Mouse (Mus musculus): ENCODE measurements around the gene Misp.

Gene Misp

DNA sequence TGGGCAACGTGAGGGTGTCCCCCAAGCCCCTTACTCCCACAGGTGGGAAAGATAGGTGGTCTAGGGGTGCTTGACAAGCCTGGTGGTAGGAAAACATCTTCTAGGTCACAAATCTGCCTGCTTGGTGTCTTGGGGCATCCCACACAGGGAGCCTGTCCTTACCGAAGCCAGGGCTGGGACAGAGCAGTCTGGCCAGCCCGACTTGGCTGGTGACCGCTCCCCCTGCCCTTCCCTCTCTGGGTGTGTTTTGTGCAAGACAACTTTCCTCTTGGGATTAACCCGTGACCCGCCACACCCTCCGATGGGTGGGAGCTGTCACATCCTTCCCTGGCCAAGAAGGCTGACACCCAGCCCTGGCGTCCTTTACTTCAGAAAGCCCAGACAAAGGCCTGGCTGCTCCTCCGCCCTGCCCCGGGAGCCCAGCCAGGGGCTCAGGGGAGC lies 26.3 kb upstream of the Misp start:
- no peak for DNase-seq (ENCODE audit: low read depth, low spot score)

GRCm38 (mm10) chr10:79795905-79796304 lies 24.9 kb upstream of the Misp start:
- DNase-seq (ENCODE audit: low read depth, low spot score): no peak

DNA sequence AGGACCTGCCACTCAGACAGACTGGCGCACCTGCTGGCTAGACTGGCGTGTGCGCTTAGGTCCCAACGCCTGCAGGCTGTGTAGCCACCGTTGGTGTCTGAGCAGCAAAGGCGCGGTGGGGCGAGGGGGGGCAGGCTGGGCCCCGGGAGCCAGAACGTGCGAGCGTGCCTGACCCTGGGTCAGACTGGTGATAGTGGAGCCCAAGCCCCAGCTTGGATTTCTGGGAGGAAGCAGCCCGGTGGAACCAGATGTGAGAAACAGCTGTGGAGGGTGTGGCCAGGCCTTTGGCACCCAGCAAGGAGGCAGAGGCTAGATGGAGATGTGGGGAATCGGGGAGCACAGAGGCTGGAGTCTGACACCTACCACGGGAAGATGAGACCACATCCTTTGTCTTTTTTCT lies 23.5 kb upstream of the Misp start:
- DNase-seq (ENCODE audit: low read depth, low spot score): no peak

DNA sequence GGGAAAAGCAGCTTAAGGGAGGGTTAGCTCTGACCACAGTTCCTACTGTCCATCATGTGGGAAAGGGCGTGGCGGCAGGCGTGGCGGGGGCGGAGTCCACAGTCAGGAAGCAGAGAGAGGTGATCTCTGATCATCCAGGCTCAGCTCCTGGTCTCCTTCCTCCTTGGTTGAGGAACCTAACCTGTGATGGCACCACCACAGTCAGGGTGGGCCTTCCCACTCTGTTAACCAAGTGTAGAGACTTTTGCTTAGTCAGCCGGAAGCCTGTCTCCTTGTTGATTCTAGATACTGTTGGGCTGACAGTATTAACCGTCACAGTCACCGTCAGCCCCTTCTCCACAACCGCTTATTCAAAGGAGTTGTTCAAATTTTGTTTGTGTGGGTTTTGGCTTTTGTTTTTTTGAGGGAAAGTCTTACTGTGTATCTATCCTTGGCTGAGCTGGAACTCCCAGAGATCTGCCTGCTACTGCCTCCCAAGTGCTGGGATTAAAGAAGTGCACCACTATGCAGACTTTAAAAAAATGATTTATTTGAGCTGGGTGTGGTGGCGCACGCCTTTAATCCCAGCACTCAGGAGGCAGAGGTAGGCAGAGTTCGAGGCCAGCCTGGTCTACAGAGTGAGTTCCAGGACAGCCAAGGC lies 22.4 kb upstream of the Misp start:
- DNase-seq (ENCODE audit: low read depth, low spot score): no peak

DNA sequence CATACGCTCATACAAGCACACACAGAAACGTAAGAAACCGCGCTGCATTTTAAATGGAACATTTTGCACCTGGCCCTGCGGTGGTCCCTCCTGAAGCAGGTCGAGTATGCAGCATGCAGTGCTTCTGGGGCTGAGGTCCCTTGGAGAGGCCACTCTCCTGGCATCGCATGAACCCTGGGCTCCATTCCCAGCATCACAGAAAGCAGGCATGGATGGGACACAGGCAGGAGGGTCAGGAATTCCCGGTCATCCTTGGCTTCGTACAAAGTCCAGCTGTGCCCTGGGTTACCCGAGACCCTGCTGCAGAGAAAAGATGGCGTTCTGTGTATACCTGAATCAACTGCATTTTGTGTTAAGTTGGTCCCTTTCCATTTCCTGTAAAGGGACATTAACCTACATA lies 20.3 kb upstream of the Misp start:
- no peak for DNase-seq (ENCODE audit: low read depth, low spot score)

DNA sequence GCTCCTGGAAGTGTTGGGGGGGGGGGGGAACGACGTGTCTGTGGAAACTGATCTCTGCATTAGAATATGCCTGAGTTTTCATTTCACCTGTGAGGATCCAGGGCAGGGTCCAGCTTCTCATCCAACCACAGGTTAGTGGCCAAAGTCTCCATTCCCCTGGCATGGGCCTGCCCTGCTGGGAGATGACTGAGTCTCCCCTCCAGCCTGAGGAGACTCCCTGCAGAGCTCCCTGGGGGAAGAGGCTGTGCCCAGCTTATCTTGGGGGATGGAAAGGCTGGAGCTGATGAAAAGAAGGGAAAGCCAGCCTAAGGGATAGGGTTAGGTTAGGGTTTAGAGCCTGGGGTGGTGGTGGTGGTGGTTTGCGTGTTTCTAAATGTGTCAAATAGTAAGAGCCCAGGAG lies 19.0 kb upstream of the Misp start:
- DNase-seq (ENCODE audit: low read depth, low spot score): no peak

DNA sequence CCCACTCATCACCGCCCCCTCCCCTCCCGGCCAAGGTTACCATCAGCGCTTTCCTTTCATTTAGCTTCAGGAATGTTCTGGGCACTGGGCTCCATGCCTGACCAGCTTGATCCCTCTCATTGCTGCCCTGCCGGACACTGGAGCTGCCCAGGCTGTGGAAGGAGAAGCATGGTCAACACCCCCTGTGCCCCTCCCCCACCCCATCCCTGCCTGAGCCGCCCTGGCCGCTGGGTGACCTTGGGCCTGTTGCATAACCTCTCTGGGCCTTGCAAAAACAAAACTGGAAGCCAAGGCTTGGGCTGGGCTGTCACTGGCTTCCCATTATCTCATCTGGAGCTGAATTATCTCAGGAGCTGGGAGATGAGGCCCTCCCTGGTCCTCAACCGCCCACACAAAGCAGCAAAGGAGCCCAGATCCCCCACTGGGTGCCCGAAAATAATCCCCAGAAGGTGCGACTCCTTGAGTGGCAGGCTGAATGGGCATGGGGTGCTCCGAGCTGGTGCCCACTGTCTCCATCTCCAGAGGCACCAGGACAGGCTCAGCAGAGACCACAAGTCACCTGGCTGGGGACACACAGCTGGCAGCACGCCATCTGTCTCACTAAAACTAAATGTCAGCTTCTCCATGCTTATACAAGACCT lies 18.3 kb upstream of the Misp start:
- DNase-seq (ENCODE audit: low read depth, low spot score): peak; percentile 70

DNA sequence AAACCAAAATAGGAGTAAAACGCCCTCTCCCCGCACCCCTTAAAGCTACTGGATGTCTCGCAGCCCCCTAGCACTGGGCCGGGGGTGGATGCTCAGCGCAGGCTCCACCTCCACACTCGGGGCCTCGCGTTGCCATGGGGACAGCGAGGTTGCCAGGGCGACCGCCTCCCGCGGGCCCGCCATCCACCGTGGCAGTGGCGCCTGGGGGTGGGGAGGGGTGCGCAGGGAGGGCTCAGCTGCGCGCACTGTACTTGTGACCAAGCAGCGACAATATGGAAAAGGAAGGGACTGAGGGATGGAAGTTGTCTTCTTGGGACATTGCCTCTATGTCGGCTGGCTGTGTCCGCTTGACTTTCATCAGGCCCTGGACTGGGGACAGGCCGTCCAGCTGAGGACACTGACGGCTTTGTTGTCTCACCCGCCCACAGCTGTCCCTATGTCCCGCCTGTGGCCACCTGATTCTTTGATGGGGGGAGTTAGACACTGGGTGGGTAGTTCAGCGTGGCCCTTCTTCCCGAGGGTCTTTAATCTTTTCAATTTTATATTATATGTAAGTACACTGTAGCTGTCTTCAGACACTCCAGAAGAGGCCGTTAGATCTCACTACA lies 17.0 kb upstream of the Misp start:
- DNase-seq (ENCODE audit: low read depth, low spot score): peak; percentile 73

DNA sequence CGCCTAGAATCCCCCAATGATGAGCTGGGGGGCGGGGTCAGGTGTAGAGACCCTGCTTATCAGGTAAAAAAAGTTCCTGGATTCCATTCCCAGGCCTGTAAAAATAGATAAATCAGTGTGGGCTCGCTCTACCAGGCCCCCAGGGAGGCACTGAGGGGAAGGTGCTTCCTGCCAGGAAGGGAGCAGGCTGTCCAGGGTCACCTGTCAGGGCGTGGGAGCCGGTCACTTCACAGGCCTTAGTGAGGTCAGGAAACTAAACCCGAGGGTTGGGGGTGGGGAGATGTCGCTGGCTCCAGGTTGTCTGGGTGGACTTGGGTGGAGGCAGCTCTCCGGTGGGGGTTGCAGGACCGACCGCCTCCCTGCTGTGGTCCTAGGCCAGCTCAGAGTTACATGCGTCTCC lies 15.2 kb upstream of the Misp start:
- no peak for DNase-seq (ENCODE audit: low read depth, low spot score)

DNA sequence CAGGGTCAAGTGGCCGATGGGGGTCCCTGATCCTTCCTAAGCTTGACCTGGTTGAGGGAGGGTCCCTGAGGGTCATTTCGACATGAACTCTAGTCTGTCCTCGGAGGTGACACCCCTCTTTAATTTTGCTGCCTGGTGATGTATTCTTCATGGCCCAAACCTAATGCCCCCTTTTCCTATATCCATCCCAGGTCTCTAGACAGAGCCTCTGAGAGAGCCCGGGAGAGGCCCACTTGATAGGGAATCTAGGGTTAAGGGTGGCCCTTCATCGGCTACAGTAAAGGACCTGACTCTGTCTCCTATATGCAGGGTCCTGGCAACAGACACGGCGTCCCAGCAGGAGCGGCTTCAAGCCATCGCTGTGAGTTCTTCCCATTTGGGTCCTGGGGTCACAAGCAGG lies 14.5 kb upstream of the Misp start:
- DNase-seq (ENCODE audit: low read depth, low spot score): no peak

GRCm38 (mm10) chr10:79806972-79807371 lies 13.8 kb upstream of the Misp start:
- DNase-seq (ENCODE audit: low read depth, low spot score): peak; percentile 69

DNA sequence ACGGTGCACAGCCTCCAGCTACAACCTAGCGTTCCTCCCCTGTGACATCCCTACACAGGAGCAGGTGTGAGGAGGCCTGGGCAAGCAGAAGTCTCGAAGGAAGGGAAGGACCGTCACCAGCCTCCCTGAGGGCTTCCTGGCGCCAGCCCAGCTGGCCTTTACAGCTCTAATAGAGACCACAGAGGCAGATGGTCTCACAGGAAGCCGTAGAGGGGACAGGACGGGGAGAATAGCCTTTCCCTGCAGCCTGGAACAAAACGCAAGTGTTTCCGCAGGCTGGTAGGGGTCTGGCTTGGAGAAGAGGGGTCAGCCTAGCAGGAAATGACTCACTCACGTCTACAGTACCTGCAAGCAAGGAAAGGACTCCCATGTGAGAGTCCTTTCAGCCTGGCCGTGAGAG lies 13.0 kb upstream of the Misp start:
- DNase-seq (ENCODE audit: low read depth, low spot score): no peak

DNA sequence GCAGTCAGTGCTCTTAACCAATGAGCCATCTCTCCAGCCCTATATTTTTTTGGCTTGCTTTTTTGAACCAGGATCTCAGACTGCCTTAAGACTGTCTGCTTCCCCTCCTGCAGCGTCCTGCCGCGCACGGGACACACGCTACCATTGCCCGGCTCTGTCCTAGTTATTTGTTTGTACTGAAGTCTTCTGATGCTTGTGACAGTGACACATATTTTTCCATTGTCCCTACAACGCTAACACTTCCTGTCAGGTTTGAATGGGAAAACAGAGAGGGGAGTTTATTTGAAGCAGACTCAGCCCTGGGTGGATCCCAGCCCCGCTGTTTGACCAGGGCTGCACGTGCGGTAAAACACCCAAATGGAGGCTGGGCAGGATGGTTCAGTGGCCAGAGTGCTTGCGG lies 12.1 kb upstream of the Misp start:
- no peak for DNase-seq (ENCODE audit: low read depth, low spot score)

DNA sequence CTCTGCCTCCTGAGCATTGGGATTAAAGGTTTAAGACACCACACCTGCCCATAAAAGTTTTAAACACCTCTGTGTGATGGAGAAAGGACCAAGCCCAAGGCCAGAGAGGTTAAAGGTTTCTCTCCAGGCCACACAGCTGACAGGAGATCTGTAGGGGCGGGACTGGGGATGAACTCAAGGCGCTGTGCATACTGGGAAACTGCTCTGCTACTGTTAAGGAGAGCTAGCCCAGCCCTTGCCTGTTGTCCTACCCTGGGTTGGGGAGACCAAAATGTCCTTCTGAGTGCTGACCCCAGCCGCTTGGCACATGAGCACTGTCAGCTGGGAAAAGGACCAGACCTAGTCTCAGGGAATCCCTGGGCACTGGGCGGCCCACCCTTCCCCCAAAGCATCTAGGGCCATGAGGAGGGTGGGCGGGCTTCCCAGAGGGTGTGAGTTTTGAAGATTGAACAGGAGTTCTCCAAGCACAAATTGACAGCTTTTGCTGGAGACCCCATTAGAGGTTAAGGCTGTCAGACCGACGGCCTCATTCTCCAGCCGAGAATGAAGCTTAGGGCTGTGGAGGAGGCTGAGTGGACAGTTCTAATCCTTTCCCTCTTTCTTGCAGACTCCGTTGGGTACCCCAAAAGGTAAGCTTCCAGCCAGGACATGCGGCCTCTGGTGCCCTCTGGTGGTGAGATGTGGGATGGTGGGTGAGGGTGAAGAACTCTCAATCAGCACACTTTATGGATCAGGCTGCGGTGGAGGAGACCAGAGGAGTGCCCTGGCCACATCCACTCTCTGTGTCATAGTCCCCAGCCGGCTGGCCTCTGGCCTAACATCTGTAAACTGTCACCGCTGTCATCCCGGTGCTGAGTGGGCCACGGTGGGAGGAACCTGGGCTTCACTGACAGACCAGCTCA lies 8.8 kb upstream of the Misp start:
- DNase-seq (ENCODE audit: low read depth, low spot score): peak; percentile 76

DNA sequence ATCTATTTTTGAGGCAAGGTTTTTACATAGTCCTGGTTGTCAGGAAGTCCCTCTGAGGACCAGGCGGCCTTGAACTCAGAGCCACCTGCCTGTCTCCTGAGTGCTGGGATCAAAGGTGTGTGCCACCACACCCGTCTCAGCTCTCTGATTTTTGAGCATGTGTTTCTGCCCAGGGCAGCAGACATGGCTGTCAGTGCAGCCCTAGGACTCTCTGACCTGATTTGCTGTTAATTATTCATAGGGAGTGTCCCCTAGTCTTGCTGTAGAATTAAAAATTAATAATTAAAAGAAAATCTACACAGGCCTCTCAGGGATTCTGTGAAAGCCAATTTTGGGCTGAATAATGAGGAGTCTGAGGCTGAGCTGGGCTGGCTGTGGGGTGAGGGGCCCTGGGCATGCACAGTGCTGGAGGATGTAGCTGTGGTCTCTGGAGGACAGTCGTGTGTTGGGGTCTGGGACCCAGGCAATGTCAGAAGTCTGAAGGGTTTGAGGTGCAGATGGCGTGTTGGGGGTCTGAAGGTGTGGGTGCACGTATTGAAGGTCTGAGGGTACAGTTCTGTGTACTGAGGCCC lies 6.4 kb upstream of the Misp start:
- no peak for DNase-seq (ENCODE audit: low read depth, low spot score)

GRCm38 (mm10) chr10:79815671-79816494 lies 4.9 kb upstream of the Misp start:
- DNase-seq (ENCODE audit: low read depth, low spot score): no peak

GRCm38 (mm10) chr10:79817111-79817510 lies 3.7 kb upstream of the Misp start:
- no peak for DNase-seq (ENCODE audit: low read depth, low spot score)

DNA sequence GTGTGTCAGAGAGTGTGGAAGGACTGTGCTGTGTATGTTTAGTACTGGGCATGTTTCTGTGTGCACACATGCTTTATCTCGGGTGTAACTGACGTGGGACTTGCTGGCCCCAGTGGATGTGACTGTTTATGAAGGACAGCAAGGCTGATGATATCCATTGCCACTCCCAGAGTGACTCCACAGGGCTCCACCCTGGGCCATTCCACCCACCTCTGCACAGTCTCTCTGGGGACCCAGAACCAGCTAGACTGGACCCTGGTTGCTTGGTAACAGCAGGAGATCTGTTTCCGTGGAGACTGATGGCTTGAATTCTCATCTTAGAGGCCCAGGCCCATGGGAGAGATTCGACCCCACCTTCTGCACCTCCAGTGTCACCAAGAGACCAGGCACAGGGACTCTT lies 2.6 kb upstream of the Misp start:
- DNase-seq (ENCODE audit: low read depth, low spot score): no peak

- DNase-seq (ENCODE audit: low read depth, low spot score): no peak
Measured at GRCm38 (mm10) chr10:79819606-79820005, 1.2 kb upstream of the Misp start.

DNA sequence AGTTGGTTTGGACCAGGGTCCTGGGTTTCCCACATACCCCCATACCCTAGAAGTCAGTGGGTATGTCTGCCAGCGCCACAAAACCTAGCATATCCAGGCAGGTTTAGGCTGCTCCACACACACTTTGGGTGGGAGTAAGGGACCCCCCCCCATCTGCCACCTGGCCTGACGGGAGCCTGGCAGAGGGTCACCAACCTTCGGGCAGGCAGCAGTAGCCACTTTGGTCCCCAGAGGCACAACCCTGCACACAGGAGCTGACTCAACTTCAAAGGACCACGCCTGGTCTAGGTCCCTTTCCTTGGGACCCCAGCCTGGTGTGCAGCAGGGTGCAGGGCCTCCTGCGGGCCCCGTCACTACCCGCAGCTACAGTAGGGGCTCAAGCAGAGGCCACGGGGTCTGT lies 512 bp upstream of the Misp start:
- DNase-seq (ENCODE audit: low read depth, low spot score): no peak

DNA sequence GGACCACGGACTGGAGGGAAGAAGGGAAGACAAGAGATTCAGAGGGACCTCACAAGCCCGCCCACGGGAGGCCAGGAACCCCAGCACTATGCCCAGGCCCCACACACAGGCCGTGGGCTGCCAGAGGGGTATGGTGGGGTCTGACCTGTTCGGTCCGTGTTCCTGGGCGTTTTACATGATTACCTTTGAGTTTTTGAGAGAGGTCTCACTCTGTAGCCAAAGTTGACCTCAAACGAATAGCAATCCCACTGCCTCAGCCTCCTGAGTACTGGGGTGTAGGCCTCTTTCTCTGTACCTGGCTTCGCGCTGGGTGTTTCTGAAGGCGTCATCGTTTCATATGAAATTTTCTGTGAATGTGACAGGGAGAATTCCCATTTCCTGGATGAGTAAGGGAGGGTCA lies 942 bp downstream of the Misp start:
- no peak for DNase-seq (ENCODE audit: low read depth, low spot score)
